Mouse (Mus musculus): ENCODE results near the gene Rab11fip5.

Rab11fip5 gene

GRCm38 (mm10) chr6:85373066-85373860 lies 1.2 kb downstream of the Rab11fip5 start:
- no peak for DNase-seq (ENCODE audit: low read depth)

- DNase-seq (ENCODE audit: low read depth): no peak
Measured at GRCm38 (mm10) chr6:85372496-85372895, 1.9 kb downstream of the Rab11fip5 start.

- no peak for DNase-seq (ENCODE audit: low read depth)
Measured at GRCm38 (mm10) chr6:85371859-85372405, 2.5 kb downstream of the Rab11fip5 start.

GRCm38 (mm10) chr6:85370666-85371430 lies 3.6 kb downstream of the Rab11fip5 start:
- no peak for DNase-seq (ENCODE audit: low read depth)

GRCm38 (mm10) chr6:85370041-85370440 lies 4.4 kb downstream of the Rab11fip5 start:
- DNase-seq (ENCODE audit: low read depth): no peak

GRCm38 (mm10) chr6:85369181-85369860 lies 5.1 kb downstream of the Rab11fip5 start:
- DNase-seq (ENCODE audit: low read depth): no peak

- no peak for DNase-seq (ENCODE audit: low read depth)
Measured at GRCm38 (mm10) chr6:85368722-85369121, 5.7 kb downstream of the Rab11fip5 start.

- DNase-seq (ENCODE audit: low read depth): no peak
Measured at GRCm38 (mm10) chr6:85368166-85368565, 6.3 kb downstream of the Rab11fip5 start.

GRCm38 (mm10) chr6:85366387-85366786 lies 8.0 kb downstream of the Rab11fip5 start:
- no peak for DNase-seq (ENCODE audit: low read depth)

GRCm38 (mm10) chr6:85364439-85364838 lies 10.0 kb downstream of the Rab11fip5 start:
- no peak for DNase-seq (ENCODE audit: low read depth)

- no peak for DNase-seq (ENCODE audit: low read depth)
Measured at GRCm38 (mm10) chr6:85363906-85364260, 10.6 kb downstream of the Rab11fip5 start.

- DNase-seq (ENCODE audit: low read depth): no peak
Measured at GRCm38 (mm10) chr6:85363231-85363905, 11.1 kb downstream of the Rab11fip5 start.

- DNase-seq (ENCODE audit: low read depth): no peak
Measured at GRCm38 (mm10) chr6:85362610-85363009, 11.8 kb downstream of the Rab11fip5 start.

- no peak for DNase-seq (ENCODE audit: low read depth)
Measured at GRCm38 (mm10) chr6:85360311-85360710, 14.1 kb downstream of the Rab11fip5 start.

- DNase-seq (ENCODE audit: low read depth): no peak
Measured at GRCm38 (mm10) chr6:85358877-85359276, 15.6 kb downstream of the Rab11fip5 start.

- DNase-seq (ENCODE audit: low read depth): no peak
Measured at GRCm38 (mm10) chr6:85356682-85357465, 17.6 kb downstream of the Rab11fip5 start.

GRCm38 (mm10) chr6:85355753-85356152 lies 18.7 kb downstream of the Rab11fip5 start:
- DNase-seq (ENCODE audit: low read depth): no peak

GRCm38 (mm10) chr6:85354709-85355108 lies 19.7 kb downstream of the Rab11fip5 start:
- no peak for DNase-seq (ENCODE audit: low read depth)

GRCm38 (mm10) chr6:85353706-85354105 lies 20.7 kb downstream of the Rab11fip5 start:
- DNase-seq (ENCODE audit: low read depth): no peak

GRCm38 (mm10) chr6:85350157-85350556 lies 24.3 kb downstream of the Rab11fip5 start:
- no peak for DNase-seq (ENCODE audit: low read depth)

- DNase-seq (ENCODE audit: low read depth): no peak
Measured at GRCm38 (mm10) chr6:85349246-85349645, 25.2 kb downstream of the Rab11fip5 start.
